Mouse (Mus musculus) liver, embryonic 16.5 days (tissue): ENCODE data around the gene Neurog3. TPM values are rescaled to one million over a fixed set of nuclear protein-coding genes. Genes with fewer than 3 reads are reported as not detected.

ENCODE experiments used
- ATAC-seq: fragments of 200-750 bp; cut with Nextera tagmentation; 2 replicates; pipeline ENCODE4 v1.8.0; 2017; ENCODE audit warnings: low read depth, mild to moderate bottlenecking, moderate number of reproducible peaks, moderate library complexity
- H3K27ac ChIP-seq: fragments of 300-500 bp; sonication (generic); 2 replicates; pipeline ENCODE4 v1.5.1; 2014; ENCODE audit warnings: mild to moderate bottlenecking, low read length
- H3K27me3 ChIP-seq: fragments of 300-500 bp; sonication (generic); 2 replicates; pipeline ENCODE4 v1.6.1; 2014; ENCODE audit warnings: low read depth, low read length, mixed read lengths; ENCODE audit not compliant: control insufficient read depth, insufficient read depth
- H3K36me3 ChIP-seq: fragments of 300-500 bp; sonication (generic); 2 replicates; pipeline ENCODE4 v1.6.1; 2014; ENCODE audit warnings: mild to moderate bottlenecking; ENCODE audit not compliant: control insufficient read depth, insufficient read depth
- H3K4me1 ChIP-seq: fragments of 300-500 bp; sonication (generic); 2 replicates; pipeline ENCODE4 v1.6.1; 2014; ENCODE audit warnings: low read depth, low read length, mixed read lengths; ENCODE audit not compliant: control insufficient read depth
- H3K4me2 ChIP-seq: fragments of 300-500 bp; sonication (generic); 2 replicates; pipeline ENCODE4 v1.6.1; 2014; ENCODE audit warnings: low read depth, low read length, mixed read lengths
- H3K4me3 ChIP-seq: fragments of 300-500 bp; sonication (generic); 2 replicates; pipeline ENCODE4 v1.5.1; 2014; ENCODE audit warnings: low read depth, mild to moderate bottlenecking, low read length
- H3K9ac ChIP-seq: fragments of 300-500 bp; sonication (generic); 2 replicates; pipeline ENCODE4 v1.6.1; 2014; ENCODE audit warnings: low read depth, low read length
- H3K9me3 ChIP-seq: fragments of 300-500 bp; sonication (generic); replicated peaks from 2 replicates; pipeline ENCODE4 v1.6.1; 2016; ENCODE audit warnings: low read length; ENCODE audit not compliant: control insufficient read depth
- WGBS: fragments of 180-500 bp; shearing (Covaris S2); extraction: QIAGEN DNeasy Blood & Tissue Kit; methylation state at CpG from one replicate; pipeline ENCODE4 v1.1.7; 2014; ENCODE audit not compliant: insufficient replicate concordance; 5-methylcytosine and 5-hydroxymethylcytosine counted together
- polyA plus RNA-seq: library from polyadenylated mRNA; unstranded; fragments of >200 nt; fragmentation: Nextera tagmentation; extraction: Ambion mirVana; gene quantifications from 2 replicates; pipeline ENCODE4 v1.2.1, GENCODE M21; 2015

Gene Neurog3
- polyA plus RNA-seq, 1 experiment from 2014 or later = 0.14 TPM

DNA sequence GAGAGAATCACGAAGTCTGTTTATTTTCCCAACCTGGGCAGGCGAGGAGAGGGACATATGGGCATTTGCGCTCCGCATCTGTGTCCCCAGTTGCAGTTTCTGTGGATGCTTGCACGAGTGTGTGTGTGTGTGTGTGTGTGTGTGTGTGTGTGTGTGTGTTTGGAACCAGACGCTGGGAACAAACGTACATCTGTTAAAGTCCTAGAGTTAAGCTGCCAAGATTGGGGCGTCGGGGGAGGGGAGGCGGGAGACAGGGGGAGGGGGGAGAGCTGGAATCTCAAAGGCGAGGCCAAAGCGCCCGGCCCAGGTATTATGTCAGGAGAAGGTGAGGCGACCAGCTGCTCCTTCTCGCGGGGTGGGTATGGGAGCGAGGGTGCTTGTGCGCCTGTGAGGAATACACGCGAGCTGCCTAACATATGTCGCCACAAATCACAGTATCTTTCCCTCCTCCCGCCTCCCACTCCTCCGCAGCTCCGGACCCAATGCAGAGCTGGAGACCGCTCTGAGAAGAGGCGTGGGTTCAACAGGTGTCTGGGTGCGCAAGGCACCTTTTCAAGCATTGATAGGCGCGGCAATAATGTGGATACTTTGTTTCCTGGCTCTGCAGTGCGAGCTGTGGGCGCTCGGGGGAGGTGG, 4.5 kb upstream of the Neurog3 start:
- Histone ChIP-seq H3K4me1 (no peaks in the 10 kb centered on the region), H3K4me3 (no peak overlapping the region), H3K9me3 (no peaks in the 10 kb centered on the region), H3K9ac (no peak overlapping the region), H3K27ac (no peak overlapping the region), H3K27me3 (peaks cover 64% of the 10 kb centered on the region), H3K4me2 (no peak overlapping the region), H3K36me3 (no peaks in the 10 kb centered on the region)
- 3% methylated on average over 31 of the region's 32 CpGs for WGBS
- ATAC-seq = no peak

GRCm38 (mm10) chr10:62135696-62136470, 3.0 kb downstream of the Neurog3 start:
- H3K4me3 ChIP-seq = no peak overlapping the region
- no peak overlapping the region for H3K9ac ChIP-seq
- H3K4me2 ChIP-seq = no peak overlapping the region
- peaks cover 59% of the 10 kb centered on the region for H3K27me3 ChIP-seq
- no peaks in the 10 kb centered on the region for H3K4me1 ChIP-seq
- 6% methylated on average over 8 of the region's 8 CpGs for WGBS
- no peaks in the 10 kb centered on the region for H3K9me3 ChIP-seq
- no peak overlapping the region for H3K27ac ChIP-seq
- no peaks in the 10 kb centered on the region for H3K36me3 ChIP-seq
- ATAC-seq = no peak

DNA sequence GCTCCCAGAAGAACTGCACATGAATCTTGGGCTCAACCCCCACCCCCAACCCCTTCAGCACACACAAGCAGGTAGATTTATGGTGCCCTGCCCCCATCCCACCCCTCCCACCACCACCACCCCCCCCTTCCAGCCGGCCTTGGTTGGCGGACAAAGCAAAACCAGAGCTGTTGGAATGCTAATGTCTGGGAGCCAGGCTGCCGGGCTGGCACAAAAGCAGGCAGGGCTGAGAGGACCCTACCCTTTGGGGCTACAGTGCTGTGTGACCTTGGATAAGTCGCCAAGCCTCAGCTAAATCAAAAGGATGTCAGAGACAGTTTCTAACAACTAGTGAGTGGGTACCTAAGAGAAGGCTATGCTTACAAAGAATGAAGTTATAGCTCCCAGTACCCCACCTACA, 4.3 kb downstream of the Neurog3 start:
- Histone ChIP-seq H3K4me1 (no peaks in the 10 kb centered on the region), H3K9ac (no peak overlapping the region), H3K9me3 (no peaks in the 10 kb centered on the region), H3K4me3 (no peak overlapping the region), H3K27me3 (peaks cover 46% of the 10 kb centered on the region), H3K27ac (no peak overlapping the region), H3K36me3 (no peaks in the 10 kb centered on the region), H3K4me2 (no peak overlapping the region)
- 10% methylated on average over 4 of the region's 4 CpGs for WGBS
- no peak for ATAC-seq

DNA sequence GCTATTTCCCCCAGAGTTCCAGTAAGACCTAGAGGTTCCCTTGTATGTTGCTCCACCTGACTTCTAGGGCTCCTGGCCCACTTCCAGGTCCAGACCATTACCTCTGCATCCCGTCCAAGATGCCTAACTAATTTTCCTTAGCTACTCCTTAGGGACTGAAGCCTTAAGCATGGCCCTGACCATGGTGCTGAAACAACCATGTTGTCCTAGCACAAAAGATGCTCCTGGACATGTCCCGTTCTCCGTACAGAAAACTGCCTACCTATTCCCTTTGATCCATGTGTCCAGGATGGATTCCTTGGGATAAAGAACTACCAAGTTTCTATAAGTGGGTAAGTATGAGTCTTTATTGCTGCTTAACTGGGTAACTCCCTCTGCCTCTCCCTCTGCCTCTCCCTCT, 5.2 kb downstream of the Neurog3 start:
- no peak overlapping the region for H3K4me2 ChIP-seq
- H3K4me3 ChIP-seq = no peak overlapping the region
- peaks cover 37% of the 10 kb centered on the region for H3K27me3 ChIP-seq
- ATAC-seq = no peak
- WGBS = 24% methylated on average over 3 of the region's 3 CpGs
- H3K9ac ChIP-seq = no peak overlapping the region
- no peak overlapping the region for H3K27ac ChIP-seq
- H3K36me3 ChIP-seq = no peaks in the 10 kb centered on the region
- H3K9me3 ChIP-seq = no peaks in the 10 kb centered on the region
- H3K4me1 ChIP-seq = no peaks in the 10 kb centered on the region

GRCm38 (mm10) chr10:62143820-62144219, 10.9 kb downstream of the Neurog3 start, which contains the start of gene Fam241b:
Gene Fam241b (minus strand): TSS chr10:62143920.
- no peaks in the 10 kb centered on the region for H3K36me3 ChIP-seq
- no peak within 1 kb of the TSS for H3K9ac ChIP-seq
- H3K4me3 ChIP-seq = no peak within 1 kb of the TSS
- no peaks in the 10 kb centered on the region for H3K27me3 ChIP-seq
- no peaks in the 10 kb centered on the region for H3K4me1 ChIP-seq
- no peak within 1 kb of the TSS for H3K4me2 ChIP-seq
- no peak for ATAC-seq
- WGBS = 51% methylated on average over 8 of the region's 8 CpGs
- H3K9me3 ChIP-seq = no peaks in the 10 kb centered on the region
- H3K27ac ChIP-seq = no peak within 1 kb of the TSS

GRCm38 (mm10) chr10:62145957-62146356, 13.1 kb downstream of the Neurog3 start:
- Histone ChIP-seq H3K4me2 (no peak overlapping the region), H3K27me3 (no peaks in the 10 kb centered on the region), H3K9ac (no peak overlapping the region), H3K27ac (no peak overlapping the region), H3K36me3 (no peaks in the 10 kb centered on the region), H3K4me3 (no peak overlapping the region), H3K9me3 (no peaks in the 10 kb centered on the region), H3K4me1 (no peaks in the 10 kb centered on the region)
- ATAC-seq = no peak
- WGBS = 41% methylated on average over 5 of the region's 5 CpGs

DNA sequence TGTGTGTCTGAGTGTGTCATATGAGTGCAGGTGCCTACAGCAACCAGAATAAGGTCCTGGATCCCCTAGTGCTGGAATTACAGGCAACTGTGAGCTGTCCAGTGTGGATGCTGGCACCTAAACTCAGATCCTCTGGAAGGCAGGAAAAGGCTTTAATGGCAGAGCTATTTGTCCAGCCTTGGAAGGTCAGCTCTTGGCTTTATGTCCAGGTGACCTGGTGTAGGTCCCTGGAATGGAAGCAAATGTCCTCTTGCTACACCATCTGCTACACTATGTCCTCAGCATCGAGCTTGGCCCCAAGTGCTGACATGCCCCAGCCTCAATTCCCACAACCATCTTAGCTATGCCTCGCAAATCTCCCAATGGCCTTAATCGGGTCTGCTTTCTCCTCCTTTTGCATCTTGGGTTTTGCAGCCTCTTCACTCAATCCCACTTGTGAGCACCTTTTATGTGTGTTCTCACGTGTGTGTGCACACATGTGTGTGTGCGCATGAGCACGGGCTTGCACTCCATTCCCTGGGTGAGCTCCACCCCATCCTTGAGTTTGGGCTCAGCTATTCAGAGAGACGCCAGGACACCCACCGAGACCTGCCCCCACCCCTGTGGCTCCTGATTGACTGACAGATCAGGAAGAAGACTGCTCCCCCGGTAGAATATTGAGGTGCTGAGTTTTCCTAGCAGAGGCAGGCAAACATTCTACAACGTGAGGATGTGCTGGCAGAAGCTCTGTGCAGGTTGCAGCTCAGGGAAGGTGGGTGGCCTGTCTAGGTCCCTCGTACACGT, 14.8 kb downstream of the Neurog3 start:
- no peak overlapping the region for H3K4me3 ChIP-seq
- H3K4me2 ChIP-seq = no peak overlapping the region
- 47% methylated on average over 12 of the region's 12 CpGs for WGBS
- H3K27ac ChIP-seq = no peak overlapping the region
- no peaks in the 10 kb centered on the region for H3K4me1 ChIP-seq
- ATAC-seq = no peak
- H3K9ac ChIP-seq = no peak overlapping the region
- no peaks in the 10 kb centered on the region for H3K9me3 ChIP-seq
- H3K36me3 ChIP-seq = no peaks in the 10 kb centered on the region
- no peaks in the 10 kb centered on the region for H3K27me3 ChIP-seq

GRCm38 (mm10) chr10:62149929-62150328, 17.0 kb downstream of the Neurog3 start:
- 49% methylated on average over 7 of the region's 7 CpGs for WGBS
- no peaks in the 10 kb centered on the region for H3K4me1 ChIP-seq
- H3K27ac ChIP-seq = no peak overlapping the region
- no peaks in the 10 kb centered on the region for H3K27me3 ChIP-seq
- H3K36me3 ChIP-seq = no peaks in the 10 kb centered on the region
- H3K4me3 ChIP-seq = no peak overlapping the region
- no peak overlapping the region for H3K9ac ChIP-seq
- no peaks in the 10 kb centered on the region for H3K9me3 ChIP-seq
- no peak for ATAC-seq
- no peak overlapping the region for H3K4me2 ChIP-seq

- Histone ChIP-seq H3K4me2 (no peak overlapping the region), H3K27me3 (no peaks in the 10 kb centered on the region), H3K9me3 (no peaks in the 10 kb centered on the region), H3K9ac (no peak overlapping the region), H3K27ac (no peak overlapping the region), H3K4me1 (no peaks in the 10 kb centered on the region), H3K36me3 (no peaks in the 10 kb centered on the region), H3K4me3 (no peak overlapping the region)
- WGBS = 33% methylated on average over 10 of the region's 10 CpGs
- no peak for ATAC-seq
Observed at GRCm38 (mm10) chr10:62162410-62162809, 29.5 kb downstream of the Neurog3 start.
